Mouse (Mus musculus) brain, embryonic 14.5 days (tissue): Measurements from ENCODE around the gene Olfr373. TPM values are rescaled to one million over a fixed set of nuclear protein-coding genes. Genes with fewer than 3 reads are reported as not detected.

Experiments used
- DNase-seq: peaks from one replicate; pipeline ENCODE4 v3.0.0-alpha.2; 2011; ENCODE audit warnings: low read depth
- CTCF ChIP-seq: fragments of 200-500 bp; IDR thresholded peaks from 2 replicates; pipeline ENCODE4 v1.5.1; 2012; ENCODE audit warnings: inconsistent platforms, mild to moderate bottlenecking, moderate library complexity, borderline replicate concordance; ENCODE audit not compliant: insufficient read depth, insufficient read length; ENCODE audit errors: extremely low read depth
- POLR2A ChIP-seq: fragments of 200-500 bp; IDR thresholded peaks from 2 replicates; pipeline ENCODE4 v1.6.1; 2012; ENCODE audit warnings: mild to moderate bottlenecking, inconsistent platforms, borderline replicate concordance; ENCODE audit not compliant: poor library complexity, insufficient read depth, insufficient read length, severe bottlenecking; ENCODE audit errors: extremely low read depth
- polyA plus RNA-seq: library from polyadenylated mRNA; depleted of rRNA; stranded (reverse); fragments of >200 nt; gene quantifications from 2 replicates; pipeline ENCODE4 v1.2.3, GENCODE M21; 2012; rRNA removed

Gene Olfr373
- polyA plus RNA-seq, 1 experiment, result not detected

DNA sequence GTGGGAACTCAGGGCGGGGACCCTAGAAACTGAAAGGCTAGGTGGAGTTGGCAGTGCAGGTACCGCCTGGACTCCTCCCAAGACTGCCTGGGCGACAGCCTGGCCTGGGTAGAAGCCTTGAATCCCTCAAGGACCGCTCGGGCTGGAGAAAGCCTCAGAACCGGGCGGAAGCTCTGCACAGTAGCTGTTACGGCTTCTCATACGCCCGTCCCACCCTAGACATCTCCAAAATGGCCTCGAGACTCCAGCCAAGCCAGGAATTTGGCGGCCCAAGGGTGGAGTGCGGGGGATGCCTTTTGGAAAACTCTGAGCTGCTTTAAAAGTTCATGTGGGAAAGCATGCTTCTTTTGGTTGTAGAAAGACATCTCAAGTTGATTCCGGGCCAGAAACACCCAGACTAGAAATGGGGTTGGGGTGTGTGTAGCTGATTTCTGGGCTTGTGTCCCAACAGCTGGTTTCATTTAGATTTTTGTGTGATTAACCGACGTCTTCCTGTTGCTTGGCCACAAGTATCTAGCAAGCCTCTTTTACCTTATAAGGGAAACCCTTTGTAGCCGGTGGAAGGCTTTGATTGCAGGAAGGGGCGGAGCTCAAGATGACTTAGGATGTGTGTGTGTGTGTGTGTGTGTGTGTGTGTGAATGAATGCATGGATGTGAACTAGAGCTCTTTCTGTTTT is 53.5 kb downstream of the Olfr373 start:
- TF ChIP-seq POLR2A (no peak), CTCF (no peak)
- peak; percentile 91 for DNase-seq

DNA sequence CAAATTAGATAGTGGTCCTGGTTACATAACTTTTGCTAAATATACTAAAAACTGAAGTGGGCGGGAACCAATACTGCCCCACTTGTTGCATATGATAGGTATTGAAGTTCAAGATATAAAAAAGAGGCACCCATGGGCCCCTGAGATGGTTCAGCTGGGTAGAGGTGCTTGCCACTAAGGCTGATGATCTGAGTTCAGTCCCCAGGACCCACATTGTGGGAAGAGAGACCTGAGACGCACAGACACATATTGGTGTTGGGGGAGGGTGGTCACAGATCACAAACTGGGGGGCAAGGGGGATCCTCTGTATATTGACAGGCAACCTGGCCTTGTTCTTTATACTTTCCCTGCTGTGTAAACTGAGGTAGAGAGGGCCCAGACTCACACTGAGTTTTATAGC is 54.5 kb downstream of the Olfr373 start:
- TF ChIP-seq POLR2A, result no peak
- no peak for TF ChIP-seq CTCF
- no peak for DNase-seq

DNA sequence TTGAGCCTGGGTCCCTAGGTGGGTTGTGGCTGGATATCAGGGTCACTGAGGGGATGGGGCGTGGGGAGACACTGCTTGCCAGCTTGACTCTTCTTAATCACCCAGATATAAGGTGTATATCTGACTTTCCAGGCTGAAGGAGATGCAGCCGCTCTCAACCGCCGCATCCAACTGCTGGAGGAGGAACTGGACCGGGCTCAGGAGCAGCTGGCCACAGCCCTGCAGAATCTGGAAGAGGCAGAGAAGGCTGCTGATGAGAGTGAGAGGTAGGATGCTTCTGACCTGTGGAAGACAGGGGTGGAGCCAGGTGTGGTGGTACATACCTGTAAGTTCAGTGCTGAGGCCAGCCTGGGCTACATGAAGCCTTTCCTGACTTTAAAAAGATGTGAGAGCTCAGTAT is 55.5 kb downstream of the Olfr373 start:
- TF ChIP-seq CTCF (no peak), POLR2A (no peak)
- no peak for DNase-seq

DNA sequence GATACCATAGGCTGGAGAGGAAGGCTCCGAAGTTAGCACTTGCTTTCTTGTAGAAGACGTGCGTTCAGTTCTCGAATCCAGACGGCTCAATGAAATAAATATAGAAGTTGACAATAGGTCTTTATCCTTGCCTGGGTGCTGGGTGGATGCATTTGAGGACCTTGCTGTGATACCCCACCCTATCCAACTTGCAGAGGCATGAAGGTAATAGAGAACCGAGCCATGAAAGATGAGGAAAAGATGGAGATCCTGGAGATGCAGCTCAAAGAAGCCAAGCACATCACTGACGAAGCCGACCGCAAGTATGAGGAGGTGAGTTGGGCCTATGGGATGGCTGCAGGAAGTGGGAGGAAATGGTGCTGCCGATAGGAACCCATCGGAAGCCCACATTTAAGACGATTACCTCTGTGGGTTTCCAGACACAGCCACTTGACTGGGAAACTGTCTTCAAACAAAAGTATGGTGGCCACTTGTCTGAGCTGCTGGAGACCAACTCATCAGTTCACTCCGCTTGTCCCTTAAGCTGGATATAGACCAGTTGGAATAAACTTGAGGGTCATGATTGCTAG is 60.4 kb downstream of the Olfr373 start:
- no peak for TF ChIP-seq POLR2A
- no peak for TF ChIP-seq CTCF
- no peak for DNase-seq

DNA sequence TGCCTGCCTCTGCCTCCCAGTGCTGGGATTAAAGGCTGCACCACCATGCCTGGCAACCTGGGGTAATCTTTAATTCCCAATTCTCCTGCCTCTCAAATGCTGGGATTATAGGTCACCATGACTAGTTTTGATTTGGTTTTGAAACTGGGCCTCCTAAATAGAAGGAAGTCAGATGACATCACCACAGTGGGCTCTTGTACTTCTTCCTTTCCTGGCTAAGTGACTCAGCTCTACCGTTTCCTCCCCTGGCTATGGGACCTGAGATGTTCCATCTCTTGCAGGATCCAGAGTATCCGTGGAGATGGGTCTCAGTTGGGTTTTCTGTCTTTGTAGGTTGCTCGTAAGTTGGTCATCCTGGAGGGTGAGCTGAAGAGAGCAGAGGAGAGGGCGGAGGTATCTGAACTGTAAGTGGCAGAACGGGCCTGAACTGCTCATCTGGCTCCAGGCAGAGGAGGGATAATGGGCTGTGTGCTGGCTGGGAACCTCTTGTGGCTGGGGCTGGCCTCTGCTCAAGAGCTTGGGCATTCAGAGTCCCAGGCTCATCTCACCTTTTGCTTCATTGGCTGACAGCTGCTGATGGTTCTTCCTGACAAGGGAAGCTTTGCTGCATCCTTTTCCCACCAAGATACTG is 61.5 kb downstream of the Olfr373 start:
- no peak for DNase-seq
- no peak for TF ChIP-seq POLR2A
- TF ChIP-seq CTCF, result no peak

DNA sequence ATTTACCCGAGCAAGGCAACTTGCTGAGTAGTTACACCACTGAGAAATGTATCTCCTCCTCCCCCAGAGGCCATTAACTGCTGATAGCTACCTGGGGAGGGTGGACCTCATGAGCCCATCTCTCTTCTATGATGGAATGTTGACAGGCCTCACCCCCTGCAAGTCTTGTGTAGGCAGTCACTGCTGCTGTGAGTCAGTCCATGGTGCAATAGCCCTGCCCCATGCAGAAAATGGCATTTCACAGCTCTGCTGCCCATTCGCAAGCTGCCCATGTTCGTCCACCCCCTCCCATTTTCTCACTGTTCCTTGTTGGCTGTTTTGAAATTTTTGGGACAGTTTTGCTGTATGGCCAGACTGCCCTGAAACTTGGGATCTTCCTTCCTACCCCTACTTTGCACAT is 62.5 kb downstream of the Olfr373 start:
- no peak for TF ChIP-seq CTCF
- TF ChIP-seq POLR2A, result no peak
- DNase-seq, result no peak

DNA sequence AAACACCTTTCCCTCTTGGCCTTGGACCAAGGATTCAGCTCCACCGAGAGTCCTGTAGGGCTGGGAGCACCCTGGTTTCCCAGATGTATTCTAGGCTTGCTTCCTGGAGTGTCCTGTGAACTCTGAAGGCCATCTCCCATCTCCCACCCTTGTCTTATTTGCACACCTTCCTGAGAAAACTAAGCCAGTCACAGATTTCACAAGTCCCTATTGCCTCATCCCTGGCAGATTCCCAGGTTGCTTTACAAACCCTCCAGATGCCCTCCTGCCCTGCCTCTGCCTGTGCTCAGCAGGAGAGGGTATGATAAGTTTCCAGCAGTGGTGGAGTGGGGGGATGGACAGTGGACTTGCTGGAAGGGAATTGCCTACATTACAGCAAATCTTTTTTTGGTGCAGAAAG is 63.1 kb downstream of the Olfr373 start:
- DNase-seq, result no peak
- no peak for TF ChIP-seq POLR2A
- no peak for TF ChIP-seq CTCF

DNA sequence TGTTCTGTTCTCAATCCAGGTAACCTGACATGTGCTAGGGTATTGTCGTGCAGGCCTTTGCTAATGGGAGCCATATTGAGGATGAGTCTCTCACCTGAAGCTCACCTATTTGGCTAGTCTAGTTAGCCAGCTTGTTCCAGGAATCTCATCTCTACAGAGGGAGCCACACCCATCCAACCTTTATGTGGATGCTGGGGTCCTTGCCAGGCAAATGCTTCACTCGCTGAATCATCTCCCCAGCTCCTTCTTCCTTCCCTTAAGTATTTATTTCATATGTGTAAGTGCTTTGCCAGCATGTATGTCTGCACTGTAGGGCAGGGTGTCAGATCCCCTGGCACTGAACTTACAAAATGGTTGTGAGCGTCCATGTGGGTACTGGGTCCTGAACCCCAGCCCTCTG is 63.6 kb downstream of the Olfr373 start:
- DNase-seq, result no peak
- no peak for TF ChIP-seq POLR2A
- TF ChIP-seq CTCF, result no peak

DNA sequence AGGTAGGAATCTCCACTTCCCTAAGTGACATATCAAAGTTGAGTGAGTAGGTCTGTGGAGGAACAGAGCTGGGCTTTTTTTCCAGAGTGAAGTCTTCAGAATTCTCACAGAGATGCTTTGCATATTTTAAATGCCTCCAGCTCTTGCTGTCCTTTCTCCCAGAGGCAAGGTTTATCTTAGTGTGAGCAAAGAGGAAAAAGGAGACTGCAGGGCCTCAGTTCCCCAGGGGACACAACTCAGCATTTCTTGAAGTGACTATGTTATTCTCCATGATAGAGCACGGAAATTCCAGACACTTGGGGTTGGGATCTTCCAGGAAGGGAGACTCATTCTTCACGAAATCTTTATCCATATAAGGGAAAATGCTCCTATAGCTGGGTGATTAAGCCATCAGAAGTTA is 64.3 kb downstream of the Olfr373 start:
- no peak for TF ChIP-seq POLR2A
- TF ChIP-seq CTCF, result no peak
- DNase-seq, result no peak

DNA sequence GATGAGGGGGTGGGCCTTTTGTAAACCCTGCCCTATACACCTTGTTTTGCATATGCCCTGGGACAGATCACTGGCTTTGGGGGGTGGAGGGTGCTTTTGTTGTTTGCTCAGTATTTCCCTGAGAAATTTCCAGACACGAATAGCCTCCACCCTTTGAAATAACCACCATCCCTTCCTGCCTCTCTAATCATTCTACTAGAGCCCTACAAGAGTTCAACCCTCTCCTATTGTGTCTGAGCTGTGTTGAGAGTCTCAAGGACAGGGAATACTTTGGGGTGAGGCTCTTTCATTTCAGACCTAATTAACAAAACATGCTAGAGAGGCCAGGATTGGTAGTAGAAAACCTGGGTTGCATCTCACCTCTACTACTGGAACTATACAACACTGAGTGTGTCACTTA is 66.1 kb downstream of the Olfr373 start:
- no peak for DNase-seq
- TF ChIP-seq POLR2A (no peak), CTCF (no peak)

DNA sequence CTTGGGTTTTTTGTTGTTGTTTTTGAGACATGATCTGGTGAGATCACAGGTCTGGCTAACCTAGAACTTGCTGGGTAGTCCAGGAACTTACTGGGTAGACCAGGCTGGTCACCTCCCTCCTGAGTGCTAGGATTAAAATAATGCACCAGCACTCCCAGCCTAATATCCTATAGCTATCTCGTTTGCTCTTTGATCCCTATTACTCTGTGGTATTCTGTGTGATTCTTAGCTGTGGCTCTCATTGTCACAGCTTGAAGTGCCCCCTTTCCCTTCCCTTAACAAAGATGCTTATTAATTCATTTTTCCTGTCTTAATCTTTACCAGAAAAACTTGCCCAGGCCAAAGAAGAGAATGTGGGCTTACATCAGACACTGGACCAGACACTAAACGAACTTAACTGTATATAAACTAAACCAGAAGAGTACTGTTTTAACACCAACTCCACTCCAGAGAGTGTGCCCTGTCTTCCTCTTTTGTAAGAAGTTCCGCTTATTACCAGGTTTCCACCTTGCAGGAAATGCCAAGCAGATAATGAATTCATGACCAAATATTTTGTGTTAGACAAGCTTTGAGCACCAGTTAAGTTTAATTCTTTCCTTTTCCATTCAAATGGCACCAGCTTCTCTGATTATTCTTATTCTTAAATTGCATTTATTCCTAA is 68.6 kb downstream of the Olfr373 start:
- TF ChIP-seq CTCF (no peak), POLR2A (no peak)
- no peak for DNase-seq

Other genes starting within 250 kb of the Olfr373 start
- gene Zfp709, start 201.2 kb upstream of the Olfr373 start, polyA plus RNA-seq, result 1.9 and 3.7 TPM in 2 replicates
- 9.0 and 13.1 TPM in 2 replicates for gene Zfp882, start 174.6 kb upstream of the Olfr373 start, polyA plus RNA-seq
- gene Zfp617, start 174.5 kb upstream of the Olfr373 start, polyA plus RNA-seq, result 18.2 and 20.9 TPM in 2 replicates
- gene Zfp961, start 132.1 kb upstream of the Olfr373 start, polyA plus RNA-seq, result 22.0 and 22.3 TPM in 2 replicates
- gene Cyp4f18, start 73.6 kb upstream of the Olfr373 start, polyA plus RNA-seq, result 0.08 and 0.18 TPM in 2 replicates
- not detected in 2 replicates for gene Olfr372, start 42.0 kb upstream of the Olfr373 start, polyA plus RNA-seq
- gene Olfr374, start 23.9 kb downstream of the Olfr373 start, polyA plus RNA-seq, result not detected in 2 replicates
- 134 and 149 TPM in 2 replicates for gene Tpm4, start 51.8 kb downstream of the Olfr373 start, polyA plus RNA-seq
- gene Rab8a, start 78.0 kb downstream of the Olfr373 start, polyA plus RNA-seq, result 90.8 and 92.0 TPM in 2 replicates
- 0.09 and 0.14 TPM in 2 replicates for gene Hsh2d, start 106.5 kb downstream of the Olfr373 start, polyA plus RNA-seq
- not detected in 2 replicates for gene Cib3, start 129.7 kb downstream of the Olfr373 start, polyA plus RNA-seq
- not detected in 2 replicates for gene Gm11034, start 130.5 kb downstream of the Olfr373 start, polyA plus RNA-seq
- 89.1 and 103 TPM in 2 replicates for gene Fam32a, start 136.6 kb downstream of the Olfr373 start, polyA plus RNA-seq
- gene Ap1m1, start 156.8 kb downstream of the Olfr373 start, polyA plus RNA-seq, result 242 and 254 TPM in 2 replicates
- 11.5 and 14.3 TPM in 2 replicates for gene Gm10282, start 222.1 kb downstream of the Olfr373 start, polyA plus RNA-seq
- gene Klf2, start 235.9 kb downstream of the Olfr373 start, polyA plus RNA-seq, result 8.0 and 11.0 TPM in 2 replicates